Mouse (Mus musculus): ENCODE measurements around the gene Naa80. TPM values are rescaled to one million over a fixed set of nuclear protein-coding genes. Genes with fewer than 3 reads are reported as not detected.
"Not testable (repeated sequence)": the region's sequence is repeated elsewhere in the genome, so short reads cannot be mapped to it uniquely, and the experiment has no call there.

The Naa80 gene
- total RNA-seq, 2 experiments from 2014 or later: 11.9 to 13.0 TPM

GRCm38 (mm10) chr9:107550491-107551116, 28.1 kb upstream of the Naa80 start:
- intact Hi-C loops (cut with DNase I): no loop called here
- no peak for DNase-seq

GRCm38 (mm10) chr9:107551117-107551889, 27.4 kb upstream of the Naa80 start, which contains the start of gene Rassf1:
Rassf1 (plus strand) TSS chr9:107551555.
- intact Hi-C loops (cut with DNase I): no loop called here
- no peak for DNase-seq

- no peak for DNase-seq
- intact Hi-C loops (cut with DNase I): no loop called here
Measured at GRCm38 (mm10) chr9:107551890-107552355, 26.8 kb upstream of the Naa80 start.

GRCm38 (mm10) chr9:107552690-107553393, 25.8 kb upstream of the Naa80 start:
- intact Hi-C loops (cut with DNase I): no loop called here
- no peak for DNase-seq

- peak; percentile 38 for DNase-seq
- intact Hi-C loops (cut with DNase I): no loop called here
Measured at GRCm38 (mm10) chr9:107553541-107554318, 25.0 kb upstream of the Naa80 start.

- intact Hi-C loops (cut with DNase I): no loop called here
- DNase-seq: peak; percentile 98
Measured at GRCm38 (mm10) chr9:107554319-107554825, 24.3 kb upstream of the Naa80 start.

GRCm38 (mm10) chr9:107555031-107555457, 23.6 kb upstream of the Naa80 start:
- peak; percentile 45 for DNase-seq
- intact Hi-C loops (cut with DNase I): no loop called here

- intact Hi-C loops (cut with DNase I): no loop called here
- DNase-seq: no peak
Measured at GRCm38 (mm10) chr9:107555701-107556100, 23.0 kb upstream of the Naa80 start.

- intact Hi-C loops (cut with DNase I): no loop called here
- no peak for DNase-seq
Measured at GRCm38 (mm10) chr9:107556346-107556745, 22.3 kb upstream of the Naa80 start.

- intact Hi-C loops (cut with DNase I): no loop called here
- peak; percentile 92 for DNase-seq
Measured at GRCm38 (mm10) chr9:107563029-107563581, 15.6 kb upstream of the Naa80 start, which contains the start of gene Tusc2. Tusc2 (plus strand) TSS chr9:107563255.

GRCm38 (mm10) chr9:107565556-107565955, 13.1 kb upstream of the Naa80 start:
- DNase-seq; intact Hi-C loops (cut with DNase I): not testable (repeated sequence)

- DNase-seq: peak; percentile 79
- intact Hi-C loops (cut with DNase I): no loop called here
Measured at GRCm38 (mm10) chr9:107566041-107566709, 12.5 kb upstream of the Naa80 start.

- DNase-seq: no peak
- intact Hi-C loops (cut with DNase I): no loop called here
Measured at GRCm38 (mm10) chr9:107566855-107567254, 11.8 kb upstream of the Naa80 start.

GRCm38 (mm10) chr9:107567702-107568319, 10.9 kb upstream of the Naa80 start, which contains the start of gene Hyal2:
Hyal2 (plus strand) TSS chr9:107567945.
- no peak for DNase-seq
- intact Hi-C loops (cut with DNase I): no loop called here

- DNase-seq: peak; percentile 89
- intact Hi-C loops (cut with DNase I): no loop called here
Measured at GRCm38 (mm10) chr9:107568331-107569261, 10.1 kb upstream of the Naa80 start.

- DNase-seq: no peak
- intact Hi-C loops (cut with DNase I): no loop called here
Measured at GRCm38 (mm10) chr9:107569270-107569669, 9.4 kb upstream of the Naa80 start.

GRCm38 (mm10) chr9:107570016-107570415, 8.7 kb upstream of the Naa80 start:
- intact Hi-C loops (cut with DNase I): no loop called here
- no peak for DNase-seq

- DNase-seq: no peak
- intact Hi-C loops (cut with DNase I): no loop called here
Measured at GRCm38 (mm10) chr9:107570845-107571244, 7.8 kb upstream of the Naa80 start.

All from left cerebral cortex, postnatal 4 days (tissue).